ENCODE assay signal across 10 mouse cellular contexts in the genomic region with DNA sequence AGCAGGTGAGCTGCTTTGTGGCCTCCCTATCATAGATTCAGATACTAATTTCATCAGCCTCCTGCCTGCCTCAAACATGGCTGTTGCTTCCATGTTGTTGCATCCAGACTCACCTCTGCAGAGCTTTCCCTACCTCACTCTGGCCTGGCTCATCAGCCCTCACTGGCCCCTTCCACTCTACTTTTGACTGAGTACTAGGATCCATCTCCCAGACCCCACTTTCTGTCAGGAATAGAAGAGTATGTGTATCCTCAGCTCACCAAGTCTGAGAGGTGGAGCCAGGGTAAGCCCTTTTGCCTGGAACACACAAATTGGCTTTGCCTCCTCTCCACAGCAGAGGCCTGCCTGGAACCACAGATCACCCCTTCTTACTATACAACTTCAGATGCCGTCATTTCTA. TPM values are rescaled to one million over a fixed set of nuclear protein-coding genes. Genes with fewer than 3 reads are reported as not detected.
A peak's percentile ranks its signal among the peaks of the same experiment; 100 is the strongest.
DNase-seq lines count a peak whose midpoint lies in the region; ATAC-seq and TF ChIP-seq lines count a peak whose summit lies in the region.
"Had no signal": no experiment of that assay in that cellular context is flagged by ENCODE, and none has a peak within 500 bp of the region (broad histone marks: within the 10 kb centered on the region; RNA-seq: fewer than 3 reads in every experiment).

No protein-coding gene starts in this region.

- H3K9ac ChIP-seq in midbrain, embryonic 11.5 days (ENCODE audit: low read length), result no peak overlapping the region
- H3K9ac ChIP-seq in limb, embryonic 14.5 days (ENCODE audit: low read depth, low read length, severe bottlenecking), result no peak overlapping the region
- H3K9ac ChIP-seq in stomach, postnatal 0 days (ENCODE audit: low read length), result no peak overlapping the region

- intact Hi-C loops in gastrocnemius, adult 2 months (cut with DNase I), result loop anchor here (5.0 kb wide), 3 partner anchors 71 to 174 kb away; partner anchors contain the start of genes Abcd1, Bcap31 and Slc6a8
- intact Hi-C loops in left cerebral cortex, postnatal 4 days (cut with DNase I), result no loop called here

- H3K4me1 ChIP-seq in midbrain, embryonic 10.5 days, result peaks cover 22% of the 10 kb centered on the region
- peaks cover 2% of the 10 kb centered on the region; the same call in 1 of the 2 replicates for H3K4me1 ChIP-seq in midbrain, embryonic 11.5 days (ENCODE audit: control insufficient read depth, insufficient read depth, low read length)
- no peaks in the 10 kb centered on the region for H3K4me1 ChIP-seq in limb, embryonic 14.5 days (ENCODE audit: control insufficient read depth, insufficient read depth, low read length)
- no peaks in the 10 kb centered on the region for H3K4me1 ChIP-seq in stomach, postnatal 0 days (replicated peaks; ENCODE audit: control insufficient read depth, insufficient read depth)

- no peak for DNase-seq in gastrocnemius, adult 2 months
- no peak for DNase-seq in gastrocnemius, adult 8-10 months (ENCODE audit: low spot score in 2 of 2)
- DNase-seq in midbrain, embryonic 10.5 days (ENCODE audit: low spot score), result no peak
- no peak for DNase-seq in midbrain, embryonic 11.5 days (ENCODE audit: low spot score, missing footprints)
- DNase-seq in limb, embryonic 14.5 days (ENCODE audit: low spot score), result no peak
- DNase-seq in stomach, postnatal 0 days (ENCODE audit: low spot score), result no peak
- DNase-seq in left cerebral cortex, postnatal 4 days, result no peak
- DNase-seq: cerebellum, postnatal 25 days; lung, postnatal 36 days had no signal

- 92% methylated on average over 1 of the region's 1 CpGs for WGBS in midbrain, embryonic 10.5 days
- WGBS in midbrain, embryonic 11.5 days, result 85% methylated on average over 1 of the region's 1 CpGs
- 87% methylated on average over 1 of the region's 1 CpGs for WGBS in limb, embryonic 14.5 days
- 86% methylated on average over 1 of the region's 1 CpGs for WGBS in stomach, postnatal 0 days

- H3K4me3 ChIP-seq in gastrocnemius, adult 2 months, result peak overlapping the region; percentile 87
- peak overlapping the region; percentile 67 for H3K4me3 ChIP-seq in midbrain, embryonic 10.5 days
- H3K4me3 ChIP-seq in midbrain, embryonic 11.5 days (ENCODE audit: low read depth, low read length), result no peak overlapping the region
- peak overlapping the region; percentile 56 for H3K4me3 ChIP-seq in limb, embryonic 14.5 days (replicated peaks; ENCODE audit: low read length)
- no peak overlapping the region for H3K4me3 ChIP-seq in stomach, postnatal 0 days (ENCODE audit: low read depth, low read length)

- H3K27ac ChIP-seq in gastrocnemius, adult 2 months, result no peak overlapping the region
- no peak overlapping the region for H3K27ac ChIP-seq in midbrain, embryonic 10.5 days (replicated peaks)
- H3K27ac ChIP-seq in midbrain, embryonic 11.5 days (ENCODE audit: low read depth, low read length), result no peak overlapping the region
- no peak overlapping the region for H3K27ac ChIP-seq in limb, embryonic 14.5 days (replicated peaks; ENCODE audit: low read depth, low read length)
- H3K27ac ChIP-seq in stomach, postnatal 0 days (replicated peaks), result no peak overlapping the region

- TF ChIP-seq POLR2A in limb, embryonic 14.5 days (IDR thresholded peaks at IDR 0.05; ENCODE audit: borderline replicate concordance, extremely low read depth, insufficient read depth, insufficient read length), result no peak

- H3K4me2 ChIP-seq in midbrain, embryonic 11.5 days, result no peak overlapping the region
- peak overlapping the region; percentile 54; the same call in 1 of the 2 replicates for H3K4me2 ChIP-seq in limb, embryonic 14.5 days (replicated peaks; ENCODE audit: low read depth, low read length, severe bottlenecking)
- H3K4me2 ChIP-seq in stomach, postnatal 0 days (replicated peaks; ENCODE audit: low read depth), result peak overlapping the region; percentile 59

- H3K9me3 ChIP-seq in midbrain, embryonic 10.5 days (replicated peaks), result no peaks in the 10 kb centered on the region
- no peaks in the 10 kb centered on the region for H3K9me3 ChIP-seq in midbrain, embryonic 11.5 days (ENCODE audit: control insufficient read depth, low read length)
- H3K9me3 ChIP-seq in limb, embryonic 14.5 days (ENCODE audit: control insufficient read depth, low read length), result no peaks in the 10 kb centered on the region
- H3K9me3 ChIP-seq in stomach, postnatal 0 days (ENCODE audit: control insufficient read depth, low read length), result no peaks in the 10 kb centered on the region

- H3K36me3 ChIP-seq in midbrain, embryonic 10.5 days, result peaks cover 30% of the 10 kb centered on the region
- no peaks in the 10 kb centered on the region for H3K36me3 ChIP-seq in midbrain, embryonic 11.5 days (ENCODE audit: control insufficient read depth, insufficient read depth, low read length)
- peaks cover 11% of the 10 kb centered on the region for H3K36me3 ChIP-seq in limb, embryonic 14.5 days (ENCODE audit: control insufficient read depth, insufficient read depth, low read length)
- H3K36me3 ChIP-seq in stomach, postnatal 0 days (ENCODE audit: control insufficient read depth, insufficient read depth, low read length), result no peaks in the 10 kb centered on the region

- no peak for TF ChIP-seq EP300 in stomach, postnatal 0 days (optimal IDR thresholded peaks at IDR 0.05)

- no peak for ATAC-seq in midbrain, embryonic 11.5 days (ENCODE audit: low FRiP score)
- ATAC-seq in limb, embryonic 14.5 days (ENCODE audit: low FRiP score, low read depth), result no peak
- ATAC-seq in stomach, postnatal 0 days (ENCODE audit: low FRiP score, low TSS enrichment), result no peak
- ATAC-seq in megakaryocyte-erythroid progenitor cell, adult 5-6 weeks (replicated peaks; ENCODE audit: low FRiP score, low TSS enrichment, poor library complexity, severe bottlenecking), result no peak

- no peak for TF ChIP-seq CTCF in gastrocnemius, adult 2 months (IDR thresholded peaks at IDR 0.05)
- TF ChIP-seq CTCF in stomach, postnatal 0 days (IDR thresholded peaks at IDR 0.05; ENCODE audit: low read depth), result no peak

- H3K27me3 ChIP-seq in midbrain, embryonic 10.5 days (ENCODE audit: low read depth, poor library complexity, severe bottlenecking), result peaks cover 18% of the 10 kb centered on the region
- H3K27me3 ChIP-seq in midbrain, embryonic 11.5 days (ENCODE audit: control insufficient read depth, insufficient read depth, low read length), result no peaks in the 10 kb centered on the region
- H3K27me3 ChIP-seq in limb, embryonic 14.5 days (ENCODE audit: control insufficient read depth, insufficient read depth, low read length), result no peaks in the 10 kb centered on the region
- no peaks in the 10 kb centered on the region for H3K27me3 ChIP-seq in stomach, postnatal 0 days (ENCODE audit: control insufficient read depth, insufficient read depth, low read length)

RNA-seq across cellular contexts. Expression of gene Ssr4, which starts 1.7 kb away (rescaled TPM):
- total RNA-seq in gastrocnemius, adult 2 months (2021), result 10 to 100 TPM; 77.3 to 79.0 TPM
- total RNA-seq in gastrocnemius, adult 8-10 months (2022), result 10 to 100 TPM; 79.3 to 97.7 (median 86.9) TPM
- polyA plus RNA-seq in midbrain, embryonic 10.5 days (2016; fragmentation: Nextera tagmentation; extraction: Ambion mirVana), result 122 and 123 TPM in 2 replicates
- polyA plus RNA-seq in midbrain, embryonic 11.5 days (2014; fragmentation: Nextera tagmentation; extraction: Ambion mirVana), result 123 and 125 TPM in 2 replicates
- 284 and 305 TPM in 2 replicates for polyA plus RNA-seq in limb, embryonic 14.5 days (2012; rRNA removed)
- polyA plus RNA-seq in limb, embryonic 14.5 days (2014; fragmentation: Nextera tagmentation; extraction: Ambion mirVana), result 254 and 292 TPM in 2 replicates
- 372 and 400 TPM in 2 replicates for polyA plus RNA-seq in stomach, postnatal 0 days (2015; fragmentation: Nextera tagmentation; extraction: Ambion mirVana)
- total RNA-seq in megakaryocyte-erythroid progenitor cell, adult 5-6 weeks (2014; fragmentation: Nextera tagmentation), result 246 and 263 TPM in 2 replicates
- total RNA-seq in megakaryocyte-erythroid progenitor cell, adult 5-6 weeks (2017), result 136 and 138 TPM in 2 replicates
- total RNA-seq in left cerebral cortex, postnatal 4 days (2021), result 100 to 1,000 TPM; 100 to 104 TPM

RNA-seq across cellular contexts. Expression of gene Idh3g, which starts 1.8 kb away (rescaled TPM):
- 100 to 1,000 TPM; 384 to 433 TPM for total RNA-seq in gastrocnemius, adult 2 months (2021)
- 100 to 1,000 TPM; 347 to 391 (median 361) TPM for total RNA-seq in gastrocnemius, adult 8-10 months (2022)
- 185 and 192 TPM in 2 replicates for polyA plus RNA-seq in midbrain, embryonic 10.5 days (2016; fragmentation: Nextera tagmentation; extraction: Ambion mirVana)
- 182 and 185 TPM in 2 replicates for polyA plus RNA-seq in midbrain, embryonic 11.5 days (2014; fragmentation: Nextera tagmentation; extraction: Ambion mirVana)
- polyA plus RNA-seq in limb, embryonic 14.5 days (2012; rRNA removed), result 366 and 388 TPM in 2 replicates
- 217 and 220 TPM in 2 replicates for polyA plus RNA-seq in limb, embryonic 14.5 days (2014; fragmentation: Nextera tagmentation; extraction: Ambion mirVana)
- polyA plus RNA-seq in stomach, postnatal 0 days (2015; fragmentation: Nextera tagmentation; extraction: Ambion mirVana), result 130 and 133 TPM in 2 replicates
- 216 and 277 TPM in 2 replicates for total RNA-seq in megakaryocyte-erythroid progenitor cell, adult 5-6 weeks (2014; fragmentation: Nextera tagmentation)
- 239 and 271 TPM in 2 replicates for total RNA-seq in megakaryocyte-erythroid progenitor cell, adult 5-6 weeks (2017)
- total RNA-seq in left cerebral cortex, postnatal 4 days (2021), result 100 to 1,000 TPM; 118 to 127 TPM

RNA-seq across cellular contexts. Expression of gene Srpk3, which starts 14.3 kb away (rescaled TPM):
- 10 to 100 TPM; 34.6 to 41.2 TPM for total RNA-seq in gastrocnemius, adult 2 months (2021)
- 10 to 100 TPM; 30.4 to 34.6 (median 32.5) TPM for total RNA-seq in gastrocnemius, adult 8-10 months (2022)
- 1.5 and 1.6 TPM in 2 replicates for polyA plus RNA-seq in midbrain, embryonic 10.5 days (2016; fragmentation: Nextera tagmentation; extraction: Ambion mirVana)
- 0.72 and 0.78 TPM in 2 replicates for polyA plus RNA-seq in midbrain, embryonic 11.5 days (2014; fragmentation: Nextera tagmentation; extraction: Ambion mirVana)
- polyA plus RNA-seq in limb, embryonic 14.5 days (2012; rRNA removed), result 46.4 and 48.0 TPM in 2 replicates
- polyA plus RNA-seq in limb, embryonic 14.5 days (2014; fragmentation: Nextera tagmentation; extraction: Ambion mirVana), result 22.2 and 31.0 TPM in 2 replicates
- 2.2 and 2.6 TPM in 2 replicates for polyA plus RNA-seq in stomach, postnatal 0 days (2015; fragmentation: Nextera tagmentation; extraction: Ambion mirVana)
- total RNA-seq in megakaryocyte-erythroid progenitor cell, adult 5-6 weeks (2014; fragmentation: Nextera tagmentation), result not detected in 2 replicates
- total RNA-seq in megakaryocyte-erythroid progenitor cell, adult 5-6 weeks (2017), result not detected in 2 replicates
- 1 to 10 TPM; 1.0 to 1.1 TPM for total RNA-seq in left cerebral cortex, postnatal 4 days (2021)

RNA-seq across cellular contexts. Expression of gene Plxnb3, which starts 31.6 kb away (rescaled TPM):
- total RNA-seq in gastrocnemius, adult 2 months (2021), result under 1 TPM; 0.54 to 0.75 TPM
- under 1 TPM; 0.24 to 0.70 (median 0.39) TPM for total RNA-seq in gastrocnemius, adult 8-10 months (2022)
- 0.04 and 0.12 TPM in 2 replicates for polyA plus RNA-seq in midbrain, embryonic 10.5 days (2016; fragmentation: Nextera tagmentation; extraction: Ambion mirVana)
- polyA plus RNA-seq in midbrain, embryonic 11.5 days (2014; fragmentation: Nextera tagmentation; extraction: Ambion mirVana), result not detected in 2 replicates
- 1.9 and 2.7 TPM in 2 replicates for polyA plus RNA-seq in limb, embryonic 14.5 days (2012; rRNA removed)
- polyA plus RNA-seq in limb, embryonic 14.5 days (2014; fragmentation: Nextera tagmentation; extraction: Ambion mirVana), result 0.62 and 0.82 TPM in 2 replicates
- 0.30 and 0.36 TPM in 2 replicates for polyA plus RNA-seq in stomach, postnatal 0 days (2015; fragmentation: Nextera tagmentation; extraction: Ambion mirVana)
- total RNA-seq in megakaryocyte-erythroid progenitor cell, adult 5-6 weeks (2014; fragmentation: Nextera tagmentation), result not detected in 2 replicates
- 0.19 TPM in 1 of 2 replicates, not detected in the other for total RNA-seq in megakaryocyte-erythroid progenitor cell, adult 5-6 weeks (2017)
- total RNA-seq in left cerebral cortex, postnatal 4 days (2021), result 1 to 10 TPM; 1.4 to 1.7 TPM

RNA-seq across cellular contexts. Expression of gene Pdzd4, which starts 36.3 kb away (rescaled TPM):
- total RNA-seq in gastrocnemius, adult 2 months (2021), result 1 to 10 TPM in 1 of 2 experiments, under 1 TPM in 1; 0.56 to 1.3 TPM
- 1 to 10 TPM in 1 of 4 experiments, under 1 TPM in 3; 0.44 to 1.0 (median 0.81) TPM for total RNA-seq in gastrocnemius, adult 8-10 months (2022)
- polyA plus RNA-seq in midbrain, embryonic 10.5 days (2016; fragmentation: Nextera tagmentation; extraction: Ambion mirVana), result 0.80 and 0.81 TPM in 2 replicates
- 0.86 and 1.1 TPM in 2 replicates for polyA plus RNA-seq in midbrain, embryonic 11.5 days (2014; fragmentation: Nextera tagmentation; extraction: Ambion mirVana)
- polyA plus RNA-seq in limb, embryonic 14.5 days (2012; rRNA removed), result 20.9 and 22.0 TPM in 2 replicates
- 1.4 and 1.5 TPM in 2 replicates for polyA plus RNA-seq in limb, embryonic 14.5 days (2014; fragmentation: Nextera tagmentation; extraction: Ambion mirVana)
- polyA plus RNA-seq in stomach, postnatal 0 days (2015; fragmentation: Nextera tagmentation; extraction: Ambion mirVana), result 0.27 and 0.38 TPM in 2 replicates
- total RNA-seq in megakaryocyte-erythroid progenitor cell, adult 5-6 weeks (2014; fragmentation: Nextera tagmentation), result 0.31 TPM in 1 of 2 replicates, not detected in the other
- 0.30 TPM in 1 of 2 replicates, not detected in the other for total RNA-seq in megakaryocyte-erythroid progenitor cell, adult 5-6 weeks (2017)
- total RNA-seq in left cerebral cortex, postnatal 4 days (2021), result 100 to 1,000 TPM; 174 to 186 TPM

Comparison
In these comparisons a context has a peak if more than half of its experiments do, and no peak if none do; other contexts are left out.
1. H3K4me3 ChIP-seq: peak in gastrocnemius, adult 2 months (single experiment), midbrain, embryonic 10.5 days (single experiment) and limb, embryonic 14.5 days (single experiment); none in midbrain, embryonic 11.5 days (single experiment) and stomach, postnatal 0 days (single experiment).
2. RNA of gene Srpk3, which starts 14.3 kb away (total RNA-seq): 34.6 to 41.2 TPM in gastrocnemius, adult 2 months and 30.4 to 34.6 TPM in gastrocnemius, adult 8-10 months; 1.0 to 1.1 TPM in left cerebral cortex, postnatal 4 days and not detected in megakaryocyte-erythroid progenitor cell, adult 5-6 weeks; every median in the first group is over 10 times any median in the second.